Comparison of ENCODE assay signal across 8 mouse cellular contexts in the genomic region with DNA sequence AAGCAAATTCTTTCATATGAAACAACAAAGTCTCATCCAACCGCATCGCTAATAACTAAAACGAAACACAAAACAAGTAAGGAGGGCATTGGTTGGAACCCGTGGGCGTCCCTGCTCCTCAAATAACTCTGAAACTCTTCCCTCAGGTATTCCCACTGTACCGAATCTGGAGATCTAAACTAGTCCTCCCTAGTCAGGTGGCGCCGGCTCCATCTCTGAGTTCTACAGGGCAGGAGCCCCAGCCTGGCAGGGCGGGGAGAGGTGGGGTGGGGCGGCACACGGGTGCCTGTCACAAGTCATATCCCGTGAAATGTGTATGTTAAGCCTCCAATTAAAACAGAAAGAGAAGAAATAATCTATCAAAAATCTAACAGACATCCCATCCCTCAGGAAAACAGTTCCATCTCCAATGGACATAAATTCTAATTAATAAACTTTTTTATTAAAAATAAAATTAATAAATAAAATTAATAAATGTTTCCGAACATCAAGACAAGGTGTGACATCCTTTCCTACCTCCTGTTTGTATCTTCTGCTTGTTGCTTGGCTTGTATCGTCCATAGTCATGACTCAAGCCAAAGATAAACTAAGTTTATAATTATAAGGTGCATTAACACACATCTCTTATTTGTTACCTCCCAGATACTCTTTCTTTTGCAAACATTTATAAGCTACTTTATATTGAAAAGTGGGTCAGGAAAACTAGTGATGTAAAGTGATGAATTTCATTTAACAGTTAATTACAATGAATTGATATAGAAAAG. TPM values are rescaled to one million over a fixed set of nuclear protein-coding genes. Genes with fewer than 3 reads are reported as not detected.
DNase-seq lines count a peak whose midpoint lies in the region; ATAC-seq and TF ChIP-seq lines count a peak whose summit lies in the region.

No protein-coding gene starts in this region.

- H3K36me3 ChIP-seq in ES-Bruce4 (ENCODE audit: control insufficient read depth, insufficient read depth, low read length, poor library complexity, severe bottlenecking), result no peaks in the 10 kb centered on the region
- no peaks in the 10 kb centered on the region for H3K36me3 ChIP-seq in heart, embryonic 14.5 days (ENCODE audit: control insufficient read depth, insufficient read depth, low read length)
- H3K36me3 ChIP-seq in spleen, adult 2 months (ENCODE audit: control insufficient read depth, insufficient read depth, low read length), result no peaks in the 10 kb centered on the region

- TF ChIP-seq EP300 in ES-Bruce4 (IDR thresholded peaks at IDR 0.05; ENCODE audit: insufficient read depth, low read depth, low read length), result no peak

- no peak overlapping the region for H3K27ac ChIP-seq in ES-Bruce4 (ENCODE audit: insufficient read depth, low read length)
- H3K27ac ChIP-seq in embryonic fibroblast, embryonic 13.5 days (ENCODE audit: insufficient read depth, low read length), result peak overlapping the region; percentile 2; the same call in 1 of the 2 replicates
- no peak overlapping the region for H3K27ac ChIP-seq in heart, embryonic 14.5 days (replicated peaks in 1 of 2; ENCODE audit: control insufficient read depth in 1 of 2, insufficient read depth in 1 of 2, low read depth in 2 of 2, low read length in 2 of 2)
- peak overlapping the region; percentile 87 for H3K27ac ChIP-seq in spleen, adult 2 months (ENCODE audit: insufficient read depth, low read length)

- ATAC-seq in heart, embryonic 14.5 days (ENCODE audit: insufficient number of reproducible peaks, insufficient read depth, low FRiP score, low read depth), result 0 out of 2 replicates have a peak, but pooled peaks have one; percentile 57

- no peak for TF ChIP-seq CTCF in ES-Bruce4 (IDR thresholded peaks at IDR 0.05; ENCODE audit: low read depth, low read length)
- TF ChIP-seq CTCF in embryonic fibroblast, embryonic 13.5 days (IDR thresholded peaks at IDR 0.05; ENCODE audit: borderline replicate concordance, insufficient read depth, low read length), result no peak
- no peak for TF ChIP-seq CTCF in spleen, adult 2 months (IDR thresholded peaks at IDR 0.05; ENCODE audit: extremely low read depth, insufficient read depth, insufficient read length, insufficient replicate concordance)

- H3K9ac ChIP-seq in ES-Bruce4 (ENCODE audit: low read depth, poor library complexity, severe bottlenecking), result peak overlapping the region; percentile 39; the same call in 1 of the 2 replicates
- H3K9ac ChIP-seq in heart, embryonic 14.5 days (ENCODE audit: low read length), result peak overlapping the region; percentile 74

- peaks cover 3% of the 10 kb centered on the region for H3K4me1 ChIP-seq in ES-Bruce4 (ENCODE audit: control insufficient read depth, insufficient read depth, low read length)
- peaks cover 10% of the 10 kb centered on the region for H3K4me1 ChIP-seq in embryonic fibroblast, embryonic 13.5 days (ENCODE audit: control insufficient read depth, insufficient read depth, low read length)
- peaks cover 0 to 2% of the 10 kb centered on the region in 2 experiments; a peak in 1 of 4 replicates for H3K4me1 ChIP-seq in heart, embryonic 14.5 days (ENCODE audit: control insufficient read depth in 2 of 2, insufficient read depth in 2 of 2, low read length in 2 of 2)
- peaks cover 26% of the 10 kb centered on the region for H3K4me1 ChIP-seq in spleen, adult 2 months (ENCODE audit: control insufficient read depth, insufficient read depth, insufficient read length)

- H3K4me3 ChIP-seq in ES-Bruce4 (ENCODE audit: low read depth, low read length), result peak overlapping the region; percentile 66
- peak overlapping the region; percentile 49 for H3K4me3 ChIP-seq in embryonic fibroblast, embryonic 13.5 days (ENCODE audit: insufficient read depth, low read length)
- H3K4me3 ChIP-seq in heart, embryonic 14.5 days (ENCODE audit: control insufficient read depth in 1 of 2, insufficient read depth in 1 of 2, low read depth in 1 of 2, low read length in 2 of 2), result peak overlapping the region; percentile 60 to 65
- H3K4me3 ChIP-seq in spleen, adult 2 months (ENCODE audit: extremely low read depth, insufficient read depth, insufficient read length), result peak overlapping the region; percentile 89

- 11% methylated on average over 14 of the region's 14 CpGs for WGBS in heart, embryonic 14.5 days
- WGBS in spleen, adult 2 months, result 9% methylated on average over 14 of the region's 14 CpGs

- H3K27me3 ChIP-seq in ES-Bruce4 (ENCODE audit: control insufficient read depth, insufficient read depth, low read length, poor library complexity, severe bottlenecking), result no peaks in the 10 kb centered on the region
- H3K27me3 ChIP-seq in heart, embryonic 14.5 days (ENCODE audit: control insufficient read depth, insufficient read depth, low read length), result no peaks in the 10 kb centered on the region
- no peaks in the 10 kb centered on the region for H3K27me3 ChIP-seq in spleen, adult 2 months (ENCODE audit: control insufficient read depth, insufficient read depth, low read length)

- H3K4me2 ChIP-seq in heart, embryonic 14.5 days (ENCODE audit: low read length), result peak overlapping the region; percentile 73

- no peaks in the 10 kb centered on the region for H3K9me3 ChIP-seq in ES-Bruce4 (replicated peaks; ENCODE audit: control insufficient read depth, insufficient read depth, low read length, poor library complexity, severe bottlenecking)
- no peaks in the 10 kb centered on the region for H3K9me3 ChIP-seq in heart, embryonic 14.5 days (ENCODE audit: control insufficient read depth, low read length)

- DNase-seq in CD4-positive helper T cell, adult 2 months (ENCODE audit: low read depth, low spot score), result peak; percentile 85
- peak; percentile 68 for DNase-seq in kidney, postnatal 10 days
- DNase-seq in lung, postnatal 36 days, result peak; percentile 79
- DNase-seq in spleen, adult 2 months (ENCODE audit: low read depth in 1 of 2, low spot score in 2 of 2), result peak in 1 of 2 experiments; percentile 71
- DNase-seq in MN1 (ENCODE audit: low spot score), result no peak

- TF ChIP-seq POLR2A in ES-Bruce4 (IDR thresholded peaks at IDR 0.05; ENCODE audit: insufficient read depth, low read length), result no peak
- TF ChIP-seq POLR2A in embryonic fibroblast, embryonic 13.5 days (IDR thresholded peaks at IDR 0.05; ENCODE audit: low read depth, low read length), result no peak
- peak; percentile 56 for TF ChIP-seq POLR2A in spleen, adult 2 months (IDR thresholded peaks at IDR 0.05; ENCODE audit: low read depth, low read length)

RNA-seq across cellular contexts. Expression of a gene that starts 36.8 kb away (rescaled TPM):
- polyA plus RNA-seq in ES-Bruce4 (2011; ENCODE audit: insufficient read depth, insufficient read length, low read depth, missing spikeins), result not detected in 2 replicates
- polyA plus RNA-seq in embryonic fibroblast, embryonic 13.5 days (2011; ENCODE audit: insufficient read length, low read depth, missing spikeins), result not detected in 2 replicates
- 0.18 and 0.35 TPM in 2 replicates for polyA plus RNA-seq in heart, embryonic 14.5 days (2014; fragmentation: Nextera tagmentation; extraction: Ambion mirVana)
- polyA plus RNA-seq in spleen, adult 2 months (2012; rRNA removed), result 4.4 and 5.0 TPM in 2 replicates

RNA-seq across cellular contexts. Expression of a gene that starts 58.0 kb away (rescaled TPM):
- polyA plus RNA-seq in ES-Bruce4 (2011; ENCODE audit: insufficient read depth, insufficient read length, low read depth, missing spikeins), result not detected in 2 replicates
- 45.1 and 55.3 TPM in 2 replicates for polyA plus RNA-seq in embryonic fibroblast, embryonic 13.5 days (2011; ENCODE audit: insufficient read length, low read depth, missing spikeins)
- 0.38 and 0.39 TPM in 2 replicates for polyA plus RNA-seq in heart, embryonic 14.5 days (2014; fragmentation: Nextera tagmentation; extraction: Ambion mirVana)
- polyA plus RNA-seq in spleen, adult 2 months (2012; rRNA removed), result 47.0 and 47.4 TPM in 2 replicates

Comparison
In these comparisons a context has a peak if more than half of its experiments do, and no peak if none do; other contexts are left out.
1. H3K27ac ChIP-seq: peak in embryonic fibroblast, embryonic 13.5 days (single experiment) and spleen, adult 2 months (single experiment); none in ES-Bruce4 (single experiment) and heart, embryonic 14.5 days (0 of 2).
2. RNA of a gene that starts 58.0 kb away (polyA plus RNA-seq): 47.0 to 47.4 TPM in spleen, adult 2 months and 45.1 to 55.3 TPM in embryonic fibroblast, embryonic 13.5 days; 0.38 to 0.39 TPM in heart, embryonic 14.5 days and not detected in ES-Bruce4; every median in the first group is over 10 times any median in the second.
3. Peak in every context shown above with its lines, with median percentiles within 50 percentile points of each other: H3K4me3 ChIP-seq.